Mouse (Mus musculus) midbrain, postnatal 0 days (tissue): ENCODE measurements around the gene Cyth2. TPM values are rescaled to one million over a fixed set of nuclear protein-coding genes. Genes with fewer than 3 reads are reported as not detected.

Experiments
- ATAC-seq: fragments of 200-750 bp; cut with Nextera tagmentation; 2 replicates; pipeline ENCODE4 v1.8.0; 2017; ENCODE audit warnings: moderate number of reproducible peaks, mild to moderate bottlenecking, moderate TSS enrichment, moderate library complexity; ENCODE audit not compliant: low FRiP score
- DNase-seq: peaks from one replicate; pipeline ENCODE4 v3.0.0-alpha.2; 2015; ENCODE audit warnings: low spot score
- H3K27ac ChIP-seq: fragments of 300-500 bp; sonication (generic); 2 replicates; pipeline ENCODE4 v1.5.1; 2014; ENCODE audit warnings: low read depth, mild to moderate bottlenecking, low read length, mixed read lengths
- H3K27me3 ChIP-seq: fragments of 300-500 bp; sonication (generic); 2 replicates; pipeline ENCODE4 v1.6.1; 2014; ENCODE audit warnings: low read length, control low read depth, mixed read lengths; ENCODE audit not compliant: insufficient read depth
- H3K36me3 ChIP-seq: fragments of 300-500 bp; sonication (generic); 2 replicates; pipeline ENCODE4 v1.6.1; 2014; ENCODE audit warnings: low read length, control low read depth, mixed read lengths; ENCODE audit not compliant: insufficient read depth
- H3K4me1 ChIP-seq: fragments of 300-500 bp; sonication (generic); 2 replicates; pipeline ENCODE4 v1.6.1; 2014; ENCODE audit warnings: mild to moderate bottlenecking, control low read depth, antibody characterized with exemption, low read length, mixed read lengths; ENCODE audit not compliant: insufficient read depth
- H3K4me2 ChIP-seq: fragments of 300-500 bp; sonication (generic); 2 replicates; pipeline ENCODE4 v1.6.1; 2014; ENCODE audit warnings: low read depth, mild to moderate bottlenecking, low read length, mixed read lengths; ENCODE audit not compliant: poor library complexity, severe bottlenecking
- H3K4me3 ChIP-seq: fragments of 300-500 bp; sonication (generic); 2 replicates; pipeline ENCODE4 v1.5.1; 2014; ENCODE audit warnings: low read depth, mild to moderate bottlenecking, low read length, moderate library complexity
- H3K9ac ChIP-seq: fragments of 300-500 bp; sonication (generic); replicated peaks from 2 replicates; pipeline ENCODE4 v1.6.1; 2014; ENCODE audit warnings: mild to moderate bottlenecking, low read length, moderate library complexity, mixed read lengths; ENCODE audit not compliant: poor library complexity, severe bottlenecking
- H3K9me3 ChIP-seq: fragments of 300-500 bp; sonication (generic); 2 replicates; pipeline ENCODE4 v1.6.1; 2016; ENCODE audit warnings: low read length, control low read depth
- CTCF ChIP-seq: IDR thresholded peaks from 2 replicates; pipeline ENCODE4 v1.5.1; 2016; ENCODE audit warnings: antibody characterized with exemption, mild to moderate bottlenecking
- WGBS: fragments of 180-500 bp; shearing (Covaris S2); extraction: QIAGEN DNeasy Blood & Tissue Kit; methylation state at CpG from one replicate; pipeline ENCODE4 v1.1.7; 2014; 5-methylcytosine and 5-hydroxymethylcytosine counted together
- polyA plus RNA-seq: library from polyadenylated mRNA; unstranded; fragments of >200 nt; fragmentation: Nextera tagmentation; extraction: Ambion mirVana; gene quantifications from 2 replicates; pipeline ENCODE4 v1.2.1, GENCODE M21; 2015
- total RNA-seq: library from RNA; depleted of rRNA; stranded (reverse); fragments of >200 nt; gene quantifications from 2 replicates; pipeline ENCODE4 v1.2.3, GENCODE M21; 2014

Cyth2 gene
- total and polyA plus RNA-seq, 2 experiments from 2014 or later = 210 to 236 TPM

GRCm38 (mm10) chr7:45793240-45793639, 21.1 kb downstream of the Cyth2 start:
- no peak for ATAC-seq
- WGBS = 87% methylated on average over 24 of the region's 24 CpGs
- H3K9ac ChIP-seq = no peak overlapping the region
- H3K27me3 ChIP-seq = no peaks in the 10 kb centered on the region
- H3K9me3 ChIP-seq = no peaks in the 10 kb centered on the region
- H3K27ac ChIP-seq = no peak overlapping the region
- no peak overlapping the region for H3K4me3 ChIP-seq
- no peaks in the 10 kb centered on the region for H3K4me1 ChIP-seq
- no peak overlapping the region for H3K4me2 ChIP-seq
- TF ChIP-seq CTCF = no peak
- H3K36me3 ChIP-seq = peaks cover 67% of the 10 kb centered on the region
- DNase-seq = no peak

- H3K4me3 ChIP-seq = no peak overlapping the region
- no peaks in the 10 kb centered on the region for H3K9me3 ChIP-seq
- TF ChIP-seq CTCF = no peak
- H3K36me3 ChIP-seq = peaks cover 75% of the 10 kb centered on the region
- no peaks in the 10 kb centered on the region for H3K4me1 ChIP-seq
- no peak overlapping the region for H3K9ac ChIP-seq
- 77% methylated on average over 17 of the region's 17 CpGs for WGBS
- no peak overlapping the region for H3K4me2 ChIP-seq
- no peaks in the 10 kb centered on the region for H3K27me3 ChIP-seq
- no peak overlapping the region for H3K27ac ChIP-seq
- DNase-seq (no peak), ATAC-seq (no peak)
These were observed 22.5 kb downstream of the Cyth2 start for GRCm38 (mm10) chr7:45791756-45792490.

DNA sequence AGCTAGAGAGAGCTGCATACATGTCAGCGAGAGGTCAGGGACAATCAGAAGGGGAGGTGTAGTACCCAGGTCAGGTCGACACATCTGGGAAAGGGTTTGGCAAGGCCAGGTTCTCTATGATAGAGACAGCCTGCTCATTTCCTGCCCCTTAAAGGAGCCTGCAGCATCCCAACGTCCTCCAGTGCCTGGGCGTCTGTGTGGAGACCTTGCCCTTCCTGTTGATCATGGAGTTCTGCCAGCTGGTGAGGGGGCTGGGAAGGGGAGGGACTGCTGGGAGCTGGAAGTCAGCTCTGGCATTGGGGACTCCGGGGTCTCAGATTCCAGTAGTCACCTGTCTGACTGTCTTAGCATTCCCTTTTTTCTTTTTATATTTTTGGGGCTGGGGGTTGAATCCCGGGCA, 23.7 kb downstream of the Cyth2 start:
- Histone ChIP-seq H3K27ac (no peak overlapping the region), H3K36me3 (peaks cover 73% of the 10 kb centered on the region), H3K4me3 (no peak overlapping the region), H3K9ac (0 out of 2 replicates have a peak overlapping the region, but pooled peaks have one; percentile 24), H3K4me2 (no peak overlapping the region), H3K9me3 (no peaks in the 10 kb centered on the region), H3K27me3 (no peaks in the 10 kb centered on the region), H3K4me1 (peaks cover 3% of the 10 kb centered on the region; the same call in 1 of the 2 replicates)
- no peak for ATAC-seq
- no peak for TF ChIP-seq CTCF
- 80% methylated on average over 6 of the region's 6 CpGs for WGBS
- DNase-seq = no peak

DNA sequence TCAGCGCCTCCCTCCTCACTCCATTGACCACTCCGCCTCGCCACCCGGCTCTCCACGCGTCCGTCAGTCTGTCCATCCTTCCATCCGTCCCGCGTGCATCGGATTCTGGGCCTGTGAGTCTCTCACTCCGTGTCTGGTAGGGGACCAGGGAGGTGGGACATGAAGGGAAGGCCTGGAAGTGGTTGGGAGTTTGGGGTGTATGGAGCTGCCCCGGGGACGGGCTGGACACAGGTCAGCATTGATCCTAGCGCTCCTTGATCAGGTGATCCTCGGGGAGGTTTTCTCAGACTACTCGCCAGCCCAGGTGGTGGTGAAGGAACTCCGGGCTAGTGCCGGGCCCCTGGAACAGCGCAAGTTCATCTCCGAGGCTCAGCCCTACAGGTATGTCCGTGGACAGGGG, 26.7 kb downstream of the Cyth2 start:
- H3K4me1 ChIP-seq = peaks cover 5% of the 10 kb centered on the region; the same call in 1 of the 2 replicates
- H3K27me3 ChIP-seq = no peaks in the 10 kb centered on the region
- no peak for TF ChIP-seq CTCF
- no peak overlapping the region for H3K4me3 ChIP-seq
- peak overlapping the region; percentile 88; the same call in 1 of the 2 replicates for H3K4me2 ChIP-seq
- DNase-seq (no peak), ATAC-seq (no peak)
- no peak overlapping the region for H3K27ac ChIP-seq
- no peaks in the 10 kb centered on the region for H3K9me3 ChIP-seq
- 88% methylated on average over 22 of the region's 22 CpGs for WGBS
- peaks cover 42% of the 10 kb centered on the region for H3K36me3 ChIP-seq
- 0 out of 2 replicates have a peak overlapping the region, but pooled peaks have one; percentile 2 for H3K9ac ChIP-seq

- Histone ChIP-seq H3K9ac (peak overlapping the region; percentile 99), H3K36me3 (peaks cover 34% of the 10 kb centered on the region), H3K4me1 (peaks cover 5% of the 10 kb centered on the region; the same call in 1 of the 2 replicates), H3K27me3 (no peaks in the 10 kb centered on the region), H3K4me2 (peak overlapping the region; percentile 88), H3K4me3 (peak overlapping the region; percentile 92), H3K9me3 (no peaks in the 10 kb centered on the region), H3K27ac (peak overlapping the region; percentile 92; the same call in 1 of the 2 replicates)
- DNase-seq (peak; percentile 87), ATAC-seq (0 out of 2 replicates have a peak, but pooled peaks have one; percentile 9)
- WGBS = 12% methylated on average over 16 of the region's 17 CpGs
- no peak for TF ChIP-seq CTCF
These were observed 27.5 kb downstream of the Cyth2 start for GRCm38 (mm10) chr7:45786661-45787413.
